Mouse (Mus musculus): ENCODE results near the gene Hemk1. TPM values are rescaled to one million over a fixed set of nuclear protein-coding genes. Genes with fewer than 3 reads are reported as not detected.

The Hemk1 gene
- polyA plus RNA-seq, 1 experiment = 29.5 TPM

DNA sequence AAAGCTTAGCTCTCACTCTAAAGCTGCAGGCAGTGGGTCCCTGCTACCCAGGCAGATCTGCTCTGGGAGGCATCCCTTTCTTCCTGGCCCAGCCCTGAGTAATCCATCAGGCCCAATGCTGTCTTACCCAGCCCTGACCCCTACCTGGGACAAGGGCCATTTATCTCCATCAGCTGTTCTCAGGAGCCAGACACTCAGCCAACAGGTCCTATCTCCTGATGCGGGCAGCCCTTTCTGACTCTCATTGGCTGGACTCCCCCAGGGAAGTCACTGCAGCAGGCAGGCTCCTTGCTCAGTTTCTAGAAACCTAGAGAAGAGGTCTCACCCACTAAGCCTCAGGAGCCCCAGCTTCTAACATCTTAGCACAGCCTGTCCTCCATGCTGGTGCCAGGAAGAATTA lies 30.2 kb upstream of the Hemk1 start:
- TF ChIP-seq CTCF (IDR thresholded peaks at IDR 0.05; ENCODE audit: borderline replicate concordance, extremely low read depth, insufficient read depth, insufficient read length) = no peak
- no peak for TF ChIP-seq POLR2A (IDR thresholded peaks at IDR 0.05; ENCODE audit: borderline replicate concordance, extremely low read depth, insufficient read depth, insufficient read length, poor library complexity, severe bottlenecking)
- no peak for DNase-seq (ENCODE audit: low read depth)

DNA sequence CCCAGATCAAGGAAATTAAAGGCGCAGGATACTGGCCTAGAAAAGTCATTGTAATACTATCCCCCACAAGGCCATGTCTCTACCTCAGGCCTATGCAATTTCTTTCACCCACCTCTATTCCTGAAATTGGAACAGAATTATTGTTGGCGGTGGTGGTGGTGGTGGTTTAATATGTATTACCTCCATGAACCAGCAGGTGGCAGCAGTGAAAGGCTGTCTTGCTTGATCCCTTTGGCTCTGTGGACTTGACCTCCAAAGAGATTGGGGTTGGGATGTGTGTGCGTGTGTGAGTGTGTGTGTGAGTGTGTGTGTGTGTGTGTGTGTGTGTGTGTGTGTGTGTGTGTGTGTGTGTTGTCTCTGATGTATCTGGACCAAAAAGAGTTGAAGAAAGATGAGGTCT lies 28.5 kb upstream of the Hemk1 start:
- peak; percentile 83 for TF ChIP-seq CTCF (IDR thresholded peaks at IDR 0.05; ENCODE audit: borderline replicate concordance, extremely low read depth, insufficient read depth, insufficient read length)
- no peak for TF ChIP-seq POLR2A (IDR thresholded peaks at IDR 0.05; ENCODE audit: borderline replicate concordance, extremely low read depth, insufficient read depth, insufficient read length, poor library complexity, severe bottlenecking)
- DNase-seq (ENCODE audit: low read depth) = peak; percentile 66

DNA sequence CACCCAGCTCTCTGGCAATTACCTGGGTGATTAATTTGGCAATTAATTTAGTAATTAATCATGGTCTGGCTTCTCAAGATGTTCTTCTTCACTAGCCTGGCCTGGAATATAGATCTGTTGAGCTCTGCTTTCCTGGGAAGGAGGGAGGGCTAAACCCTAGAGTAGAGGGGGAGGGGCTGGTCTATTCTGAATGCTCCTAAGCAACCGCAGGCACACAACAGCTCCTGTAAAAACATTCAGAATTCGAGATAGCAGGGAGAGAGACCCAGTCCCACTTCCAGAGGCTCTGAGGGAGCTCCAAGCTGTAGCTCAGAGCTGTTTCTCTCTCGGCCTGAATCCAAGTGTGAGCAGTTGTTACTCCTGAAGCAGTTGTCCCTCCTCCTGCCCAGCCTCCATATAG lies 22.8 kb upstream of the Hemk1 start:
- no peak for TF ChIP-seq CTCF (IDR thresholded peaks at IDR 0.05; ENCODE audit: borderline replicate concordance, extremely low read depth, insufficient read depth, insufficient read length)
- no peak for TF ChIP-seq POLR2A (IDR thresholded peaks at IDR 0.05; ENCODE audit: borderline replicate concordance, extremely low read depth, insufficient read depth, insufficient read length, poor library complexity, severe bottlenecking)
- DNase-seq (ENCODE audit: low read depth) = peak; percentile 55

DNA sequence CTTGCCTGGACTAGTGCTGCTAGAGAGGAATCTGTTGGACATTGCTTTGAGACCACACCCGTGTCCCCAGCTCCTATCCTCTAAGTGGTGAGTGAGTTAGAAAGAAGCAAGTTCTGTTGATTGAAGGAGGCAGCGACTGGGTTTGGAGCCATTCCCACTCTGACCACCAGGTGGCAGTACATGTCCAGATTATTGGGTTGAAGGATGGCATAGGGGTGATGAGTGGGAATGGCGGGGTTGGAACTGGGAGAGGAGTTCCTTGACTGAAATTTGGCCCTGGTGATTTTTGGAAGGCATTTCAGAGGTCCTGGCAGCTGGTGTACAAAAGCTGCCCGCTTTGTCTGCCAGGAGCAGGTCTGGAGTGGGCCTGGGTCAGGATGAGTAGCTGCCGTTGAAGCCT lies 19.5 kb upstream of the Hemk1 start:
- TF ChIP-seq CTCF (IDR thresholded peaks at IDR 0.05; ENCODE audit: borderline replicate concordance, extremely low read depth, insufficient read depth, insufficient read length) (peak; percentile 93), POLR2A (IDR thresholded peaks at IDR 0.05; ENCODE audit: borderline replicate concordance, extremely low read depth, insufficient read depth, insufficient read length, poor library complexity, severe bottlenecking) (no peak)
- DNase-seq (ENCODE audit: low read depth) = peak; percentile 81

DNA sequence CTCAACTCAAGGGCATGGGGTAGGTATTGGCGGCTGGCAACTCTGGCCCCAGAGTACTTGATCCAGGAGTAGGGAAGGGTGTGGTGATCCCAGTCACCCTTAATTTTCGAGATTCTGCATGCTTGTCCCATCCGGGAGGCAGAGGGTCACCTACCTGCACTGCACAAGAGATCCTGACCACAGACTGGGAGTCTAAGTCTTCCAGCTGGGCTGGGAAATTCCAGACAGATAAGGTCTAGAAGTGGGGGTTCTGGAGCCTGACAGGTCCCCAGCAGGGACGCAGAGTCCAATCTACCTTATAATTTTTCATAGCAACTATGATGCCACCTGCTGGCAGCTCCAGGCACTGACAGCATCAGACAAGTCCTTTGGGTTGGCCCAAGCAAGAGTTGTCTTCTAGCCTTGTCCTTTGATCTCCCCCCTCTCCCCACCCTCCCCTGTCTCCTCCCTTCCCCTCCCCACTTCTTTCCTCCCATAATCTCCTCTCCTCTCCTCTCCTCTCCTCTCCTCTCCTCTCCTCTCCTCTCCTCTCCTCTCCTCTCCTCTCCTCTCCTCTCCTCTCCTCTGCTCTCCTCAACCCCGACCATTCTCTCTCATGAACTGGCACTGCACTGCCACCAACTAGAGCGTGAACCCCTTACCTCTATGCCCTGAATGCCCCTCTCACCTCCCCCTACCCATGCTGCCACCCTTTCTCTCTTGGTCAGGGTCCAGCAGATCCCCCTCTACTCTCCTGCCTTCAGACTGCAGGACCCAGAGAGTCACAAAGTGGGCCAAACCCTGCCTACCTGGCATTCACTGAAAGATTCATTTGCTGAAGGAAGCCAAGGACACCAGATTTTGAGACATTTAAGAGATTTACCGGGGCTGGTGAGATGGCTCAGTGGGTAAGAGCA lies 18.0 kb upstream of the Hemk1 start:
- DNase-seq (ENCODE audit: low read depth) = peak; percentile 78
- peak; percentile 82 for TF ChIP-seq CTCF (IDR thresholded peaks at IDR 0.05; ENCODE audit: borderline replicate concordance, extremely low read depth, insufficient read depth, insufficient read length)
- TF ChIP-seq POLR2A (IDR thresholded peaks at IDR 0.05; ENCODE audit: borderline replicate concordance, extremely low read depth, insufficient read depth, insufficient read length, poor library complexity, severe bottlenecking) = no peak

DNA sequence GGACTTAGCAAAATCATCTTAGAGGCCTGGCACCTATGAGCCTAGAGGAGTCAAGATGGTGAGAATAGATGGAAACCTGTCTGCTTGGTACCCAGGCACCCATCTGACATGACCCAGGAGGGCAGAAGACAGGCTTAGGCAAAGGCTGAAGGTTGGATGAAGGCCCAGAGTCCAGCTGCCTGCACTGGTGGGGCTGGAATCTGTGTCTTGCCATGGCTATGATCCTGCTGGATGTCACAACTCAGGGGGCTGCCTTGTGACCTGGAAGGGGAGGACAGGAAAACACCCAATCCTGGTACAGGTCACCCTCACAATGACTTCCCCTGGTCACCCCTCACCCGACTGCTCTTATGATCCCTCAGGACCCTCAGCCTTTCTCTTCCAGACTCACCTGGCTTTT lies 16.7 kb upstream of the Hemk1 start:
- no peak for DNase-seq (ENCODE audit: low read depth)
- TF ChIP-seq CTCF (IDR thresholded peaks at IDR 0.05; ENCODE audit: borderline replicate concordance, extremely low read depth, insufficient read depth, insufficient read length) = no peak
- no peak for TF ChIP-seq POLR2A (IDR thresholded peaks at IDR 0.05; ENCODE audit: borderline replicate concordance, extremely low read depth, insufficient read depth, insufficient read length, poor library complexity, severe bottlenecking)

DNA sequence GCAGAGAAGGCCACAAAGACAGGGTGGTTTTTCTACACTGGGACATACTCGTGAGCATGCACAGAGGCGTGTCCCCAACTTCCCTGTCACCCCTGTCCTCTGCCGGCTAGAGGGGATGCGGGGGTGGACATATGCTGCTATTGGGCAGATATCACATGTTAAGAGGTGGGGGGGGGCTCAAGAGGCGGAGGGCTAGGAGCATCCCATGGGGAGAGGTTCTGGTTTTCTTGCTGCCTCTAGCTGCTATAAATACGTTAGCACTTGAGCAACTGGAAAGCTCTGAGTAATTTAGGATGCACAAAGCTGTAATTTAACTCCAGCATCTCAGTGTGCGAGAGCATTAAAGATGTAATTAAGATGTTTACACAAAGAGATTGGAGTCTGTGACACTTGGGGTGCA lies 11.2 kb upstream of the Hemk1 start:
- DNase-seq (ENCODE audit: low read depth) = no peak
- TF ChIP-seq POLR2A (IDR thresholded peaks at IDR 0.05; ENCODE audit: borderline replicate concordance, extremely low read depth, insufficient read depth, insufficient read length, poor library complexity, severe bottlenecking) = no peak
- no peak for TF ChIP-seq CTCF (IDR thresholded peaks at IDR 0.05; ENCODE audit: borderline replicate concordance, extremely low read depth, insufficient read depth, insufficient read length)

DNA sequence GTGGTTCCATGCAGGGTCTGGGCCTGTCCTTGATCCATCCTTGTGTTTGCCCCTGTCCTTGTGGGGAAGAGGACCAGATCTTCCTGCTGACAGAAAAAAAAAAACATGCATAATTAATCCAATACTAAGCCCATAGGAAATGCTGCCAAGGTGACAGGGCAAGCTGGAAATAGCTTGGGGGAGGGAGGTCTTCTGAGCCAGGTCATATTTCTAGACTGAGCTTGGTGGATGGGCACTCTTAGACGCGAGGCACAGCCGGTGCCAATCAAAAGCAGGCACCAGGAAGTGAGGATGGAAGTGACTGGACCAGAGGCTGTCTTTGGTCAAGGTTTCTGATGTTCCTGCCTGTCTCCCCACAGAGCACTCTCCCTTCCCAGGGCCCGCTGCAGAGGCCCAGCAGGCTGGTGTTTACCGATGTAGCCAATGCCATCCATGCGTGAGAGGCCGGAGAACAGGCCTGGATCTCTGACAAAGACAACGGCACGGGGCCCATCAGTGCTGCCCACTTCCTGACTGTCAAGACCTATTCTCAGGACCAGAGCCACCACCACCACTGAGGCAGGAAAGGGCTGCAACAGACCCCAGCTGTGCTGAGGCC lies 9.5 kb upstream of the Hemk1 start:
- DNase-seq (ENCODE audit: low read depth) = no peak
- TF ChIP-seq CTCF (IDR thresholded peaks at IDR 0.05; ENCODE audit: borderline replicate concordance, extremely low read depth, insufficient read depth, insufficient read length) (no peak), POLR2A (IDR thresholded peaks at IDR 0.05; ENCODE audit: borderline replicate concordance, extremely low read depth, insufficient read depth, insufficient read length, poor library complexity, severe bottlenecking) (no peak)

DNA sequence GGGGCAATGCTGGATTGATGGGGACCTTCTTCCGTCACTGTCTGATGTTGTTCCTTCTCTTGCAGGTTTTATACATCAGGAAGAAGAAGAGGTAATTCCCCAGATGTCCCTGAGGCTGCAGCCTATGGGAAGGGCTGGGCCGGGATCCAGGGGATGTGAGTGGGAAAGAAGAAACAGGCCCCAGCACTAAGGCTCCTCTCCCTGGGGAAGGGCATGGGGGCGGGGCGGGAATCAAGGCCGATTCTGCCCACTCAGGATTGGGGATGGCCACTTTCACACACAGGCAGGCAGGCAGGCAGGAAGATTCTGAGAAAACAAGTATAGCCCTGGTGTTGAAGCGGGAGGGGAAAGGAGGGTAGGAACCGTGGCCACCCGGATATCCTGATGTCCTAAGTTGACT lies 7.9 kb upstream of the Hemk1 start:
- DNase-seq (ENCODE audit: low read depth) = no peak
- no peak for TF ChIP-seq POLR2A (IDR thresholded peaks at IDR 0.05; ENCODE audit: borderline replicate concordance, extremely low read depth, insufficient read depth, insufficient read length, poor library complexity, severe bottlenecking)
- TF ChIP-seq CTCF (IDR thresholded peaks at IDR 0.05; ENCODE audit: borderline replicate concordance, extremely low read depth, insufficient read depth, insufficient read length) = no peak

DNA sequence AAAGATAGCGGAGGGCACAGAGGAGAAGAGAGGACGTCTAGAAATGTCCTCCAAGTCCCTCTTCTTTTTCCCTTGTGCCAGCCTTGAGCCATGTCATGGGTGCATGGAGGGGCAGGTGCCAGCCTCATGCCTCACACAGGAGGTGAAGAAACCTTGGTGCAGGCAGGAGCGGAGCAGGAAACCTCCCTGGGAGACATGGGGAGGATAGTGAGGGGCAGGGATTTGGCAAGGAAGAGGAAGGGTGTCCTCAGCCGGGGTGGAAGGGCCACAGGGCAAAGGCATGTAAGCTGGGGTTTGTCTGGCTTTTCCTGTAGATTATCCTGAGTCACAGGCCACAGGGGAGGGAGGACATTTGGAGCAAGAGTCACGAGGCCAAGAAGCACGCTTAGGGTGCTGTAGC lies 5.9 kb upstream of the Hemk1 start:
- DNase-seq (ENCODE audit: low read depth) = no peak
- TF ChIP-seq CTCF (IDR thresholded peaks at IDR 0.05; ENCODE audit: borderline replicate concordance, extremely low read depth, insufficient read depth, insufficient read length) (no peak), POLR2A (IDR thresholded peaks at IDR 0.05; ENCODE audit: borderline replicate concordance, extremely low read depth, insufficient read depth, insufficient read length, poor library complexity, severe bottlenecking) (no peak)

DNA sequence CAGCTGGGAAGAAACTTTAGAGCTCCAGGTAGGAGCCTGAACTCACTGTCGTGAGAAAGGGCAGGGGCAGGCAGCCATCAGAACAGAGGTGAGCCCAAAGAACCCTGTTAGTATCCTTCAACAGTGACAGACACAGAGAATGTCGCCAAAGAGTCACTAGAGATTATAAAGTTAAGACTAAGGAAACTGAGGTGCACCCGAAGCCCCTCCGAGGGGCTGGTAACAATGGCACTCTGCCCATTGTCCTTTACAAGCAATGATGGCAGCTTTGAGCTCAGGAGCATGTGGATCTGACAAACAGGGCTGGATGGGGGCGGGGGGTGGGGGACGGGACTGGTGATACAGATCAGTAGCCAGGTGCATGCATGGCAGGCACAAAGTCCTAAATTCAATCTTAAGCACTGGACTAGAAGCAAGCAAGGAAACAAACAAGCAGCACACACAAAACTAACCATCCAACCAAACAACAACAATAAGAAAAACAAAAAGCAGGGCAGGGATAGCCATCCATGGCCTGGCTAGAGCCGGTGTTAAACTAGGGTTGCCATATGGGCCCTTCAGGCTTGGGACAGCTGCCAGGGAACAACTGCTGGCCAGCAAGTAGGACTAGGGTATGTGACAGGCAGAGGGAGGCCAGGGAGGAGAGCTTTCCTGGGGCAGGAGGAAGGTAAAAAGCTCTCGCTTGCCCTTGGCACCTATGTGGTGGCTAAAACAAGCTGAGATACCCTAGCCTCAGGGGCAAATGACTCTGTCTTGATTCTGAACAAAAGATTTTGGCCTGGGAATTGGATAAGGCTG lies 5.2 kb upstream of the Hemk1 start:
- peak; percentile 25 for DNase-seq (ENCODE audit: low read depth)
- TF ChIP-seq POLR2A (IDR thresholded peaks at IDR 0.05; ENCODE audit: borderline replicate concordance, extremely low read depth, insufficient read depth, insufficient read length, poor library complexity, severe bottlenecking) (no peak), CTCF (IDR thresholded peaks at IDR 0.05; ENCODE audit: borderline replicate concordance, extremely low read depth, insufficient read depth, insufficient read length) (no peak)
